Mouse (Mus musculus): ENCODE results near the gene Gls.

Gls gene

GRCm38 (mm10) chr1:52233143-52233713 is at the start of gene Gls:
Gls (minus strand) TSS chr1:52233232.
- peak; percentile 95 for DNase-seq (ENCODE audit: extremely low spot score)

GRCm38 (mm10) chr1:52279831-52280595 is 47.0 kb upstream of the Gls start:
- no peak for DNase-seq (ENCODE audit: extremely low spot score)

GRCm38 (mm10) chr1:52279331-52279730 is 46.3 kb upstream of the Gls start:
- no peak for DNase-seq (ENCODE audit: extremely low spot score)

GRCm38 (mm10) chr1:52278073-52278472 is 45.0 kb upstream of the Gls start:
- no peak for DNase-seq (ENCODE audit: extremely low spot score)

GRCm38 (mm10) chr1:52274210-52274609 is 41.2 kb upstream of the Gls start:
- no peak for DNase-seq (ENCODE audit: extremely low spot score)

- no peak for DNase-seq (ENCODE audit: extremely low spot score)
Measured at GRCm38 (mm10) chr1:52272018-52272678, 39.1 kb upstream of the Gls start.

GRCm38 (mm10) chr1:52270354-52270753 is 37.3 kb upstream of the Gls start:
- DNase-seq (ENCODE audit: extremely low spot score): no peak

GRCm38 (mm10) chr1:52269596-52269995 is 36.6 kb upstream of the Gls start:
- DNase-seq (ENCODE audit: extremely low spot score): no peak

GRCm38 (mm10) chr1:52268006-52268405 is 35.0 kb upstream of the Gls start:
- DNase-seq (ENCODE audit: extremely low spot score): no peak

- DNase-seq (ENCODE audit: extremely low spot score): peak; percentile 39
Measured at GRCm38 (mm10) chr1:52267606-52268005, 34.6 kb upstream of the Gls start.

GRCm38 (mm10) chr1:52265886-52266516 is 33.0 kb upstream of the Gls start:
- DNase-seq (ENCODE audit: extremely low spot score): no peak

GRCm38 (mm10) chr1:52264290-52264689 is 31.3 kb upstream of the Gls start:
- DNase-seq (ENCODE audit: extremely low spot score): no peak

GRCm38 (mm10) chr1:52260354-52261090 is 27.5 kb upstream of the Gls start:
- DNase-seq (ENCODE audit: extremely low spot score): no peak

- no peak for DNase-seq (ENCODE audit: extremely low spot score)
Measured at GRCm38 (mm10) chr1:52258006-52258749, 25.1 kb upstream of the Gls start.

GRCm38 (mm10) chr1:52256916-52257315 is 23.9 kb upstream of the Gls start:
- DNase-seq (ENCODE audit: extremely low spot score): no peak

- no peak for DNase-seq (ENCODE audit: extremely low spot score)
Measured at GRCm38 (mm10) chr1:52256194-52256593, 23.2 kb upstream of the Gls start.

- no peak for DNase-seq (ENCODE audit: extremely low spot score)
Measured at GRCm38 (mm10) chr1:52254411-52254810, 21.4 kb upstream of the Gls start.

- DNase-seq (ENCODE audit: extremely low spot score): no peak
Measured at GRCm38 (mm10) chr1:52253386-52253785, 20.4 kb upstream of the Gls start.

GRCm38 (mm10) chr1:52252447-52252846 is 19.4 kb upstream of the Gls start:
- no peak for DNase-seq (ENCODE audit: extremely low spot score)

GRCm38 (mm10) chr1:52251038-52251735 is 18.2 kb upstream of the Gls start:
- DNase-seq (ENCODE audit: extremely low spot score): no peak
